Mouse (Mus musculus): ENCODE data around the gene Fcrl5.
A peak's percentile ranks its signal among the peaks of the same experiment; 100 is the strongest.

The Fcrl5 gene

GRCm38 (mm10) chr3:87501151-87501550 lies 65.6 kb downstream of the Fcrl5 start:
- DNase-seq, result no peak

- DNase-seq, result no peak
Measured at GRCm38 (mm10) chr3:87502771-87503170, 67.2 kb downstream of the Fcrl5 start.

GRCm38 (mm10) chr3:87504330-87504729 lies 68.8 kb downstream of the Fcrl5 start:
- peak; percentile 47 for DNase-seq

GRCm38 (mm10) chr3:87504749-87505425 lies 69.3 kb downstream of the Fcrl5 start:
- peak; percentile 18 for DNase-seq

GRCm38 (mm10) chr3:87506456-87507416 lies 71.2 kb downstream of the Fcrl5 start:
- no peak for DNase-seq

GRCm38 (mm10) chr3:87508205-87508901 lies 72.8 kb downstream of the Fcrl5 start:
- peak; percentile 94 for DNase-seq

GRCm38 (mm10) chr3:87509061-87509460 lies 73.5 kb downstream of the Fcrl5 start:
- DNase-seq, result peak; percentile 59

- DNase-seq, result no peak
Measured at GRCm38 (mm10) chr3:87510832-87511231, 75.3 kb downstream of the Fcrl5 start.

GRCm38 (mm10) chr3:87511971-87512765 lies 76.6 kb downstream of the Fcrl5 start:
- no peak for DNase-seq

GRCm38 (mm10) chr3:87515567-87516081 lies 80.1 kb downstream of the Fcrl5 start:
- peak; percentile 10 for DNase-seq

- no peak for DNase-seq
Measured at GRCm38 (mm10) chr3:87518425-87518824, 82.9 kb downstream of the Fcrl5 start.

- no peak for DNase-seq
Measured at GRCm38 (mm10) chr3:87521126-87521525, 85.6 kb downstream of the Fcrl5 start.

- no peak for DNase-seq
Measured at GRCm38 (mm10) chr3:87521833-87522232, 86.3 kb downstream of the Fcrl5 start.

GRCm38 (mm10) chr3:87523701-87524100 lies 88.1 kb downstream of the Fcrl5 start:
- DNase-seq, result no peak

- peak; percentile 92 for DNase-seq
Measured at GRCm38 (mm10) chr3:87525043-87525836, 89.7 kb downstream of the Fcrl5 start, which contains the start of gene Etv3. TSS of gene Etv3 (plus strand) at chr3:87525407.

- peak; percentile 33 for DNase-seq
Measured at GRCm38 (mm10) chr3:87525837-87526570, 90.4 kb downstream of the Fcrl5 start.

GRCm38 (mm10) chr3:87527139-87527538 lies 91.6 kb downstream of the Fcrl5 start:
- DNase-seq, result no peak

GRCm38 (mm10) chr3:87528021-87528420 lies 92.4 kb downstream of the Fcrl5 start:
- no peak for DNase-seq

GRCm38 (mm10) chr3:87528841-87529240 lies 93.3 kb downstream of the Fcrl5 start:
- no peak for DNase-seq

- DNase-seq, result no peak
Measured at GRCm38 (mm10) chr3:87529568-87529967, 94.0 kb downstream of the Fcrl5 start.

- no peak for DNase-seq
Measured at GRCm38 (mm10) chr3:87530234-87530633, 94.7 kb downstream of the Fcrl5 start.

All from lung, postnatal 14 days (tissue).